Mouse (Mus musculus) layer of hippocampus, adult 8-10 months (tissue): ENCODE measurements around the gene Fen1. TPM values are rescaled to one million over a fixed set of nuclear protein-coding genes. Genes with fewer than 3 reads are reported as not detected.

ENCODE experiments used
- DNase-seq, 2 experiments: peaks; one replicate each; pipeline ENCODE4 v3.0.0; 2022; ENCODE audit warnings: low spot score in 2 of 2
- total RNA-seq, 4 experiments: library from RNA; stranded (reverse); gene quantifications; 2 replicates each; pipeline ENCODE4 v1.2.4; 2022

Fen1 gene
- 10 to 100 TPM in 2 of 4 experiments, 1 to 10 TPM in 2; 8.9 to 12.2 (median 9.9) TPM for total RNA-seq

- DNase-seq = peak; percentile 90 to 93
These were observed at the start of gene Fen1, which contains the start of gene Tmem258 for GRCm38 (mm10) chr19:10203848-10204615. Gene Fen1 (minus strand): TSS chr19:10204169. Gene Tmem258 (plus strand): TSS chr19:10204014.

DNA sequence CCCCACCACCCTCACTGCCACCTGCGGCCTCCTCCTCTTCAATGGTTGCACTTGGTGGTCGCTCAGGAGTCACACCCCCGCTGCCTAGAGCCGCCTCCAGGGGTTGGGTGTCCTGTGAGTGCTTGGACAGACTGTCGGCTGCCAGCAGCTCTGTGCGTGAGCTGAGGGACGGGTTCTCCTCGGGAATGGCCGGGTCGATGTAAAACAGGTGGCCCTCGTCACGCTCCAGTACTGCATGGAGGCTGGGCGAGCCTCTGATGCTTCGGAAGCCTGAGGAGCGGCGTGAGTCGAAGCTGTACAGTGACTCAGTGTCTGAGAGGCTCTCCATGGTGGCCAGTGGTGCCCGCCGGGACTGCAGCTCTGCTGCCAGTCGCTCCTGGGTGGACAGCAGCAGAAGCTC, 44.2 kb upstream of the Fen1 start:
- DNase-seq = no peak

- DNase-seq = no peak
These were observed 43.2 kb upstream of the Fen1 start for GRCm38 (mm10) chr19:10247165-10247564.

- DNase-seq = peak; percentile 60 to 69
These were observed 40.2 kb upstream of the Fen1 start for GRCm38 (mm10) chr19:10244183-10244582.

DNA sequence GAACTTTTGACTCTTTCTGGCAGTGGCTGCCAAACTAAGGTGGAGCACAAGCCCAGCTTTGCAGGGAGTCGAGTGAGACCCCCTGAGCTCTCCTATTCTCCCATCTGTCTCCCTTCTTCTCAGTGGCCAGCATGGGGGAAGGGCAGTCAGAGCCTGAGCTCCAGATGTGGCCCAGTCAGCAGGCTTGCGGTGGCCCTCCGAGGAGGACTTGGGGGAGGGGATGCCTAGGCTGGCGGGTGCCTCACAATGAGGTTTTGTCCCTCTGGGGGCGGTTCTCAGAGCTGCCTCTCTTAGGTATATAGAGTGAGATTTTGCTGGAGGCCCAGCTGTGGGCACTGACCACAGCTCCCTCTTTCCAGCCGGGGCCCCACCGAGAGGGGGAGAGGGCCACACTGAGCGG, 38.9 kb upstream of the Fen1 start:
- DNase-seq = peak; percentile 51 to 68

DNA sequence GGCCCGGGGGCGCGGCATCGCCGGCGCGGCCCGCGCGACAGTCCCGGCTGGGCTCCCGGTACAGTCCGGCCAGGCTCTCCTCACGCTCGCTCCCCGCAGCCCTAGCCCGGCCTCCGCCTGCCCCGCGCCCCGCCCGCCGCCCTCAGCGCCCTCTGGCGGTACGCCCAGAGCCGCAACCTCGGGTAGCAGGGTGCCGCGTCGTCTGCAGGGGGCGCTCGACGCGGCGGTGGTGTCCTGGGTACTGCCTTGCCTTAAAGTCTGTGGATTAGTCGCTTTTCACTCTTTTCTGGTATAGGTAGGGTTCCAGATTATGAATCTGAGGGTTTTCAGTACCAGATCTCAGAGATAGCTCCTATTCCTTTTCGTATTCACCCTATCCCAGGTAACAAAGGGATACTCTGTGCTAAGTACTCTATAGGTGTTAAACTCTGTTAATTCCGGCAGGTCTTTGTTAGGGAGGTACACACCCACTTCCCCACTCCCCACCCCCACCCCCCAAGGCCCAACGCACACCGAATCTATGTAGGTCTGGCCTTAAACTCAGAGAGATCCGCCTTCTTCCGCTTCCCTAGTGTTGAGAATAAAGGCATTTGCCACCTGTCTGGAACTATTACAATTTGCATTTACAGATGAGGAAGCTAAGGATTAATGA, 36.8 kb upstream of the Fen1 start, which contains the start of gene Myrf:
TSS of gene Myrf (minus strand) at position 95 of the 652 bp plus-strand sequence.
- peak in 1 of 2 experiments; percentile 68 for DNase-seq

DNA sequence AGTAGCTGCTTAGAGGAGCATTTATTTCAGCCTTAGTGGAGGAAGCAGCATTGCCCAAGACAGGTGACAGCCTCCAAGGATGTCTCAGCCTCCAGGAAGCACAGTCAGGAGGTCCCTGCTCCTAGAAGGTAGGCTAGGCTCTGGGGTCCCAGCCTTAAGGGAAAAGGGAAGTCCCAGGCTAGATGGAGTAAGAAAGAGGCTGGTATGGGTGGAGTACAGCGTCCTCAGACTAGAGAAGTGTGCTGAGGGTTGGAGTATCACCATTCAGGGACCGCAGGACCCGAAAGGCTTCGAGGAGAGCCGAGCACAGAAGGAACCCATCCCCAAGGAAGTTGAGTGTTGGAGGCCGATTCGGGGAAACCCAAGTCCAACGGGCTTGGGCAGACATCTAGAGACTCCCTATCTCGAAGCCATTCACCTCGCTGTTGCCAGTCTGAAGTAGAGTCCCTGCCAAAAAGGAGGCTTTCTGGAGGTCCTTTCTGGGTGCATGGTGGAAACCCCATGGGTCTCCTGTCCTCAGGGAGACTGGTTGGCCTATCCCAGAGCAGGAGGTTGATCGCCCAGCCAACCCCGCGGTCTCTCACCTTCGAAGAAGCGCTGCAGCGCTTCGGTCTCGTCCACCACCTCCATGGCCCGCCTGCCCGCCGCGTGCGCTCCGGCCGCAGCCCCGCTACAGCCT, 36.1 kb upstream of the Fen1 start:
- no peak for DNase-seq

DNA sequence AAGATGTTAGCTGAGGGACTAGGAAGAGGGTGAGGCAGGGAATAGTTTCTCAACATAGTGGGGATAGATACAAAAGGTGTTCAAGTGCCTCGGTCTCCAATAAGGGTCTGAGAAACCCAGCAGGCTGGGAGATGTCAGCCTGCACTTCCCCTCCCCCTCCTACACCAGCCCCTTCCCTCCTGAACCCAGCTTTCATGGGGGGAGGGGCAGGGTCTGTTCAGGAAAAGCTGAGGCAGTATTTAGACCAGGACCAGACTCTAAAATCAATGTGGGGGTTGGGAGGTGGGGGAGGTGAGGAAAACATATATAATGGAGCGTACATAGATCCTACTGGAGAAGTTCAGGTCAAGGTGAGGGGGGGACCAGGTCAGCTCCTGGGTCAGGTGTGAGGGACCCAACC, 35.5 kb upstream of the Fen1 start:
- DNase-seq = no peak

DNA sequence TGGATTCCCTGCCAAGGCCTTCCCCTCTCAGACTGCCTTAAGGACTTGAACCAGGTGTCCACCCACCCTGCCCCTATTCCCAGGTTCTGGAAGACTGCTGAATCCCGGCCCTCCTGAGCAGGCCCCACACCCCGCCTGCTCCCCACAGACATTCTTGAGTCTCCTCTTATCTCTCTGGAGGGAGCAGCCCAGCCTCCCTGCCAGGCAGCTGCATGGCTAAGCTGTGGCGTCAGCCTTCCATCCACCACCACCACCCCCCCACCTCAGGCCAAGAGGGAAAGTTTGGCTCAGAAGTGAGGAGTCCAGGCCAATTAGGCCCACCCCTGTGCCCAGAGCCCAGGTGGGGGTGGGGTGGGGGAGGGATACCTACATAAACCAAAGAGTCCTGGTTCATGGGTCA, 34.5 kb upstream of the Fen1 start:
- no peak for DNase-seq

- no peak for DNase-seq
These were observed 32.0 kb upstream of the Fen1 start for GRCm38 (mm10) chr19:10235784-10236565.

DNA sequence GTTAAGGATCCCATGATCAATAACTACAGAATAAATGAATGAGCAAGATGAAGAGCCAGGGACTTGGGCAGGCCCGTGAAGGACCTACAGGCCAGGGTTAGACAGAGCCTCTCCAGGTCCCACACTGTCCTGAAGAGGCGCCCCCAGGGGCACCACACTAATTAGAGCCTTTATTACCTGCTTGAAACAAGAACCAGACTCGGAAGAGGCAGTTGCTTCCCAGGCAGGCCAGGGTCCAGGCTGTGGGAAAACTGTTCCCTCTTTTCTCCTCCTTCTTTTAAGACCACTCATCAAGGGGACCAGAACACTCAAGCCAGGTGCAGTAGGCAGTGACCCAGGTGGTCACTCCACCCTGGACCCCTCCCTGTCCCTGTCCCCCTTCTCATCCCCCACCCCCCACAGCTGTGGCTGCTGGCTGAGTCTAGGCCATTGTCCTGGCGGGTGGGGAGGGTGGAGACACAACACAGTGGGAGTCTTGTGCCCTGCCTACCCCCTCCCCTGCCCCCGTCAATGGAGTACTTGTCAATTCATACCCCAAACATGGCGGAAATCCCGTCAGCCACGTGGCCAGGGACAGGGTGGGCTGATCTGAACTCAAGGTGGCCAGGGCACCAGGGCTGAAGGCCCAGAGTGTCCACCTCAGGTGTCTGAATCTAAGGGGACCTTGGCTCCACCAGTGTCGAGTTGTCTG, 28.5 kb upstream of the Fen1 start:
- DNase-seq = peak; percentile 42 to 66

- no peak for DNase-seq
These were observed 27.9 kb upstream of the Fen1 start for GRCm38 (mm10) chr19:10231871-10232270.

DNA sequence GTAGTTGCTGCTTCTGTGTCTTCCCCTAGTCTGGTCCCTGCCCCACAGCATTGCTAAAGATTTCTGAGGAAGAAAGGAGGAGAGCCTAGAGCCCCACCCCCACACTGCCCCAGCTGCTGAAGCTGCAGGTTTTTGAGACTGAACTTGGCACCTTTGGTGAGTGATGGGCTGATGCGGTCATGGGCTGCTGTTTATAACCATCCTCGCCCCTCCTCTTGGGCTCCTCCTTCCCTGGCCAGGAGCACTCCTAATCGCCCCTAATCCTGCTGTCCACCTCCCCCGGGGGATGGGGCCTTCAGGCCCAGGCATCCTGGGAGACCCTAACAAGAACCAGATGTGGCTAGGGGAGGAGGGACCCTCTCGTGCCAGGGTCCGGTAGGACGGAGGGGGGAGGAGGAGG, 27.0 kb upstream of the Fen1 start:
- no peak for DNase-seq

GRCm38 (mm10) chr19:10225767-10226166, 21.8 kb upstream of the Fen1 start:
- no peak for DNase-seq

DNA sequence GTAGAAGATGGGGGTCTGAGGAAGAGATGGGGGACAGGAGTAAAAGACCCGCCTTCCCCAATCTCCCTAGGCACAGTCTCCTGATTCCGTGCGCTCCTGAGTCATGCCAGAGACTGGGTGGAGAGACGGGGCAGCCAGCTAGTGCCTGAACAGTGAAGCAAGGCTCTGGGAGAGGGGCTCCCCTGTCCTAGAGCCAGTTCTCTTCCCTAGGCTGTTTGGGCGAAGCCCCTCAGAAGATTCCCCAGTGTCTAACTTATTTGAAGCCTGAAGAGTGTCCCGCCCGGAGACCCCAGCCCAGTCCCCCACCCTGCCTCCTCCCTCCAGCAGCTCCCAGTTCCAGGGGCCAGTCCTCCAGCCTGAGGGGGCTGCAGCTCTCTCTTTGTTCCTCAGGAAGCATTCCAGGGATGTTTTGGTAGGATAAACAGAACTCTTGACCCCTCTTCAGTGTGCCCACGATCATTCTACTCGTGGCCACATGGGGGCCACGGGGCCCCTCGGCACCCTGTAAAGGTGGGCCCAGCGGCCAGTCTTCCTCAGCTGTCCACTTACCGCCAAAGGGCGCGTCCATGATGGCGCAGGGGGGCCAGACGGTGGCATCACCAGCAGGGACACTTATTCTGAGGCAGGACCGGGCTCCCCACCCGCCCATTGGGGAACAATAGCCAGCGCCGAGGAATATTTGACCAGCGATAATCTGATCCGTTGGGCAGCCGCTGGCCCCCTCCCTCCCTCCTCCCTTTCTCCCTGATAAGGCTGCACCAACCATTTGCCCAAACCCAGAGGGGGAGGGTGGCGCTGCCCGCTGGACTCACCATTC, 20.9 kb upstream of the Fen1 start:
- DNase-seq = no peak

GRCm38 (mm10) chr19:10223561-10223960, 19.6 kb upstream of the Fen1 start:
- no peak for DNase-seq

DNA sequence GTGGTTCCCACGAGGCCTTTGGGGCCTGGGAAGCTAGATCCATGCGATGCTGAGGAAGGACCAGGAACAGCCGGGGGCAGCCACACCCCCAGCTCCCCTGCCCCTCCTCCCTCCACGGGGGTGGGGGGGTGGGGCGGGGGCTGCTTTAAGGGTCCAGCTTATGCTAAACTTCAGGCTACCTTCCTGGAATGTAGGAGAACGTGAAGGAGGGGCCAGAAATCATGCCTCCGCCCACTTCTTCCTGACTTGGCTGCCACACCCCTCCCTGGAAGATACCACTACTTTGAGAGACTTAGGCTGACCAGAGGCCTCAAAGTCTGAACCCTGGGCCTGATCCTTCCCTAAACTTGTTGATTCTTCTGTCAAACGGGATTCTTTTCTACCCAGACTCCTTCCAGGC, 18.7 kb upstream of the Fen1 start:
- DNase-seq = no peak

GRCm38 (mm10) chr19:10221585-10221984, 17.6 kb upstream of the Fen1 start:
- DNase-seq = no peak

- DNase-seq = no peak
These were observed 15.6 kb upstream of the Fen1 start for GRCm38 (mm10) chr19:10219593-10219992.

GRCm38 (mm10) chr19:10219108-10219507, 15.1 kb upstream of the Fen1 start:
- DNase-seq = peak in 1 of 2 experiments; percentile 61
